Mouse (Mus musculus) effector memory CD4-positive, alpha-beta T cell, adult 7 months (primary cell): ENCODE data around the gene Gm15319. TPM values are rescaled to one million over a fixed set of nuclear protein-coding genes. Genes with fewer than 3 reads are reported as not detected.

Experiments
- polyA plus RNA-seq: library from polyadenylated mRNA; unstranded; fragments of 100-300 nt; shearing (Covaris generic); gene quantifications from one replicate; pipeline ENCODE4 v1.2.1, GENCODE M21; 2017

Gene Gm15319
- not detected for polyA plus RNA-seq

DNA sequence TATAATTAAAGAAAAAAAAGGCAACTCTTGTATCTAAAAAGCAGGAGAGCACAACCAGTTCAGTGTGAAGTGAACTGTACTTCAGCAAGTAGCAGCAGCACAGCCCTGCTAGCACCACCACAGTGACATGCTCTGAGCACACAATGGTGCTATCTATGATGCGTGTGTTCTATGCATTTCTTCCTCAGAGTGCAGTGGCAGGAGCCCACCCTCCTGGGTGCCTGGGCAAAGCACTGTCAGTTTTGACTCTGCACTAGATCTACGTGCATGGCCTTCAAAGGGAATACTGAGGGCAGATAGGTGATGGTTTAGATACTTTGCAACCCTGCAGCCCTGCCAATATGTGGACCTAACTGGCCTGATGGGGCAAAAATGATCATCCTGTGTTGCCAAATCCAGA is at the start of gene Gm15319:
Gene Gm15319 (minus strand): TSS at position 101 of the 400 bp plus-strand sequence.

